Mouse (Mus musculus) ES-E14 (cell line): ENCODE measurements around the gene Six6.

Experiments used
- CHD2 ChIP-seq: IDR thresholded peaks from 2 replicates; pipeline ENCODE4 v1.6.1; 2014; ENCODE audit warnings: mild to moderate bottlenecking, low read depth, low read length, inconsistent platforms
- HCFC1 ChIP-seq: IDR thresholded peaks from 2 replicates; pipeline ENCODE4 v1.6.1; 2012; ENCODE audit warnings: low read length, inconsistent platforms, borderline replicate concordance; ENCODE audit not compliant: insufficient read depth
- ZC3H11A ChIP-seq: IDR thresholded peaks from 2 replicates; pipeline ENCODE4 v1.6.1; 2012; ENCODE audit warnings: low read depth, mild to moderate bottlenecking, inconsistent platforms, low read length, borderline replicate concordance
- ZNF384 ChIP-seq: IDR thresholded peaks from 2 replicates; pipeline ENCODE4 v1.6.1; 2012; ENCODE audit warnings: low read depth, low read length, inconsistent platforms

GRCm38 (mm10) chr12:72970620-72971019 lies 30.9 kb downstream of the Six6 start:
- no peak for TF ChIP-seq CHD2
- no peak for TF ChIP-seq ZC3H11A
- TF ChIP-seq HCFC1 = no peak
- no peak for TF ChIP-seq ZNF384
